Mouse (Mus musculus) olfactory bulb, adult 2 months (tissue): Measurements from ENCODE around the gene Gm5105.

Experiments used
- CTCF ChIP-seq: fragments of 200-500 bp; IDR thresholded peaks from 2 replicates; pipeline ENCODE4 v1.5.1; 2012; ENCODE audit warnings: low read depth, mild to moderate bottlenecking, low read length, moderate library complexity; ENCODE audit not compliant: insufficient read depth
- POLR2A ChIP-seq: fragments of 200-500 bp; IDR thresholded peaks from 2 replicates; pipeline ENCODE4 v1.6.1; 2012; ENCODE audit warnings: mild to moderate bottlenecking, low read depth, low read length, moderate library complexity; ENCODE audit not compliant: insufficient read depth

GRCm38 (mm10) chr3:138095301-138095700 lies 28.1 kb upstream of the Gm5105 start:
- TF ChIP-seq POLR2A (no peak), CTCF (no peak)
